9 mouse cellular contexts compared by ENCODE assay signal in the genomic region with DNA sequence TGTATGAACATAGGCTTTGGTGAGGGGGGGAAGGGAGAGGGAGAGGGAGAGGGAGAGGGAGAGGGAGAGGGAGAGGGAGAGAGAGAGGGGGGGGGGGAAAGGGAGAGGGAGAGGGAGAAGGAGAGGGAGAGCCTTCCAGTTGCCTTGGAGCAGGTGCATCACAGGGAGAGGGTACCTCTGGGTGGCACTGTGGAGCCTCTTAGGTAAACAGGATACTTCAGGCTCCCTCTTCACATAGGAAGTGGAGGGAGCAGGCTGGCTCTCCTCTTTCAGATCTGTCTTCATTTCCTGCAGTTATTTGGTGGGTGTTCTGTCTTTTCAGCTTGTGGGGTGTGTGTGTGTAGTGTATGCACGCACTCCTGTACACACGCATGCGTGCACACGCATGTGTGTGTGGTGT.
A peak's percentile ranks its signal among the peaks of the same experiment; 100 is the strongest.
DNase-seq lines count a peak whose midpoint lies in the region; ATAC-seq and TF ChIP-seq lines count a peak whose summit lies in the region.
"Had no signal": no experiment of that assay in that cellular context is flagged by ENCODE, and none has a peak within 500 bp of the region (broad histone marks: within the 10 kb centered on the region; RNA-seq: fewer than 3 reads in every experiment).

No protein-coding gene starts in this region.

- TF ChIP-seq CTCF in hindbrain, postnatal 0 days (IDR thresholded peaks at IDR 0.05; ENCODE audit: low read depth) = peak; percentile 53
- TF ChIP-seq CTCF in CH12.LX (conservative IDR thresholded peaks at IDR 0.05 in 1 of 2, IDR thresholded peaks at IDR 0.05 in 1 of 2; ENCODE audit: low read depth in 2 of 2, low read length in 2 of 2) = peak in 1 of 2 experiments; percentile 75; a peak in 2 of 4 replicates

- peak; percentile 42 for DNase-seq in hindbrain, postnatal 0 days (ENCODE audit: low spot score)
- no peak for DNase-seq in hindbrain, embryonic 14.5 days (ENCODE audit: low spot score)
- DNase-seq in CH12.LX (ENCODE audit: extremely low read depth) = peak; percentile 41
- DNase-seq in adrenal gland, postnatal 36 days = peak; percentile 60 to 67
- DNase-seq in lung, postnatal 10 days = peak; percentile 47
- DNase-seq in limb, embryonic 10.5 days (ENCODE audit: low spot score) = no peak
- DNase-seq in B cell, adult 2 months = no peak
- DNase-seq in heart, adult 9 months (ENCODE audit: low spot score in 2 of 2) = no peak

- TF ChIP-seq EP300 in CH12.LX (IDR thresholded peaks at IDR 0.05; ENCODE audit: low read length) = no peak

- no peaks in the 10 kb centered on the region for H3K79me2 ChIP-seq in CH12.LX (replicated peaks; ENCODE audit: control insufficient read depth, extremely low read depth, insufficient read depth, poor library complexity, severe bottlenecking)

- dilution Hi-C loops in CH12.LX (cut with MboI; ENCODE audit: extremely low pct_ligation_motif_present, extremely low pct_unique_long_range_greater_than_20kb, low sequenced_read_pairs) = no loop called here

- WGBS in hindbrain, postnatal 0 days = 90% methylated on average over 4 of the region's 4 CpGs
- WGBS in hindbrain, embryonic 14.5 days = 95% methylated on average over 4 of the region's 4 CpGs
- 94% methylated on average over 4 of the region's 4 CpGs for WGBS in limb, embryonic 10.5 days

- no peak for TF ChIP-seq POLR2A in CH12.LX (IDR thresholded peaks at IDR 0.05; ENCODE audit: low read depth, low read length)

- no peak overlapping the region for H3K9ac ChIP-seq in hindbrain, postnatal 0 days (replicated peaks; ENCODE audit: low read length)
- H3K9ac ChIP-seq in hindbrain, embryonic 14.5 days = no peak overlapping the region
- H3K9ac ChIP-seq in CH12.LX (ENCODE audit: insufficient read depth, low read depth) = no peak overlapping the region
- H3K9ac ChIP-seq: liver, embryonic 15.5 days had no signal

- H3K27ac ChIP-seq in hindbrain, postnatal 0 days = no peak overlapping the region
- H3K27ac ChIP-seq in hindbrain, embryonic 14.5 days = no peak overlapping the region
- no peak overlapping the region for H3K27ac ChIP-seq in CH12.LX (ENCODE audit: insufficient read depth, low read depth)
- no peak overlapping the region for H3K27ac ChIP-seq in limb, embryonic 10.5 days
- H3K27ac ChIP-seq: liver, embryonic 15.5 days had no signal

- in situ Hi-C loops in CH12.LX (cut with MboI; ENCODE audit: low pct_ligation_motif_present, low pct_unique_long_range_greater_than_20kb, low sequenced_read_pairs) = loop anchor here (5.0 to 10.0 kb wide), 3 partner anchors 49 to 254 kb away; a partner anchor contains a TSS

- no peak overlapping the region for H3K4me2 ChIP-seq in hindbrain, postnatal 0 days (ENCODE audit: low read depth, low read length)
- H3K4me2 ChIP-seq in hindbrain, embryonic 14.5 days (replicated peaks) = no peak overlapping the region
- H3K4me2 ChIP-seq in CH12.LX (ENCODE audit: insufficient read depth, low read depth, poor library complexity, severe bottlenecking) = no peak overlapping the region
- H3K4me2 ChIP-seq: liver, embryonic 15.5 days had no signal

- no peak overlapping the region for H3K4me3 ChIP-seq in hindbrain, postnatal 0 days (ENCODE audit: low read length)
- no peak overlapping the region for H3K4me3 ChIP-seq in hindbrain, embryonic 14.5 days (replicated peaks; ENCODE audit: low read length)
- no peak overlapping the region for H3K4me3 ChIP-seq in CH12.LX (replicated peaks in 1 of 3; ENCODE audit: low read depth in 2 of 3, low read length in 2 of 3, poor library complexity in 1 of 3)
- no peak overlapping the region for H3K4me3 ChIP-seq in limb, embryonic 10.5 days
- H3K4me3 ChIP-seq: liver, embryonic 15.5 days had no signal

- H3K27me3 ChIP-seq in hindbrain, postnatal 0 days (ENCODE audit: insufficient read depth, low read length) = no peaks in the 10 kb centered on the region
- H3K27me3 ChIP-seq in hindbrain, embryonic 14.5 days (ENCODE audit: control insufficient read depth, insufficient read depth, low read length) = no peaks in the 10 kb centered on the region
- no peaks in the 10 kb centered on the region for H3K27me3 ChIP-seq in CH12.LX (replicated peaks)
- H3K27me3 ChIP-seq in limb, embryonic 10.5 days (ENCODE audit: low read depth, poor library complexity, severe bottlenecking) = peaks cover 17% of the 10 kb centered on the region; the same call in 1 of the 2 replicates
- H3K27me3 ChIP-seq: liver, embryonic 15.5 days had no signal

- no peaks in the 10 kb centered on the region for H3K4me1 ChIP-seq in hindbrain, postnatal 0 days (ENCODE audit: insufficient read depth, low read length)
- no peaks in the 10 kb centered on the region; the same call in 1 of the 2 replicates for H3K4me1 ChIP-seq in hindbrain, embryonic 14.5 days (replicated peaks; ENCODE audit: control insufficient read depth, insufficient read depth, low read length)
- peaks cover 25 to 55% of the 10 kb centered on the region in 2 experiments for H3K4me1 ChIP-seq in CH12.LX (ENCODE audit: control insufficient read depth in 1 of 2, insufficient read depth in 2 of 2)
- no peaks in the 10 kb centered on the region for H3K4me1 ChIP-seq in limb, embryonic 10.5 days
- H3K4me1 ChIP-seq: liver, embryonic 15.5 days had no signal

- ATAC-seq in hindbrain, postnatal 0 days = no peak
- no peak for ATAC-seq in hindbrain, embryonic 14.5 days (ENCODE audit: low FRiP score)

- peak; percentile 68 for TF ChIP-seq RAD21 in CH12.LX (IDR thresholded peaks at IDR 0.05; ENCODE audit: low read depth, low read length)

- H3K36me3 ChIP-seq in hindbrain, postnatal 0 days (ENCODE audit: insufficient read depth, low read length) = no peaks in the 10 kb centered on the region
- no peaks in the 10 kb centered on the region for H3K36me3 ChIP-seq in hindbrain, embryonic 14.5 days (replicated peaks; ENCODE audit: control insufficient read depth, insufficient read depth)
- no peaks in the 10 kb centered on the region for H3K36me3 ChIP-seq in CH12.LX (replicated peaks in 1 of 2; ENCODE audit: control insufficient read depth in 1 of 2, insufficient read depth in 1 of 2, low read length in 1 of 2)
- no peaks in the 10 kb centered on the region for H3K36me3 ChIP-seq in limb, embryonic 10.5 days
- H3K36me3 ChIP-seq: liver, embryonic 15.5 days had no signal

- no peaks in the 10 kb centered on the region for H3K9me3 ChIP-seq in hindbrain, postnatal 0 days (ENCODE audit: low read length)
- no peaks in the 10 kb centered on the region for H3K9me3 ChIP-seq in hindbrain, embryonic 14.5 days (ENCODE audit: control insufficient read depth, low read length)
- no peaks in the 10 kb centered on the region for H3K9me3 ChIP-seq in CH12.LX (replicated peaks; ENCODE audit: low read length)
- no peaks in the 10 kb centered on the region for H3K9me3 ChIP-seq in limb, embryonic 10.5 days (replicated peaks)
- H3K9me3 ChIP-seq: liver, embryonic 15.5 days had no signal

TF ChIP-seq in CH12.LX, 34 proteins besides CTCF, POLR2A, EP300 and RAD21:
- TF ChIP-seq ELF1 (IDR thresholded peaks at IDR 0.05; ENCODE audit: low read depth, low read length) = peak; percentile 53; the same call in 1 of the 2 replicates
- TF ChIP-seq SMC3 (IDR thresholded peaks at IDR 0.05; ENCODE audit: low read depth, low read length) = peak; percentile 63
- no peak for TF ChIP-seq ZMIZ1 (IDR thresholded peaks at IDR 0.05; ENCODE audit: low read depth, low read length)

Comparison
In these comparisons a context has a peak if more than half of its experiments do, and no peak if none do; other contexts are left out.
1. DNase-seq: peak in hindbrain, postnatal 0 days (single experiment), CH12.LX (single experiment), adrenal gland, postnatal 36 days (2 of 2) and lung, postnatal 10 days (single experiment); none in hindbrain, embryonic 14.5 days (single experiment), limb, embryonic 10.5 days (single experiment), B cell, adult 2 months (0 of 2) and heart, adult 9 months (0 of 2).